Mouse (Mus musculus) thymus, adult 2 months (tissue): ENCODE results near the gene Runx2. TPM values are rescaled to one million over a fixed set of nuclear protein-coding genes. Genes with fewer than 3 reads are reported as not detected.

Experiments
- DNase-seq: peaks from one replicate; pipeline ENCODE4 v3.0.0; 2021
- H3K27ac ChIP-seq: fragments of 200-500 bp; 2 replicates; pipeline ENCODE4 v1.5.1; 2012; ENCODE audit warnings: low read length, control low read depth; ENCODE audit not compliant: control insufficient read depth, insufficient read depth
- H3K27me3 ChIP-seq: fragments of 200-500 bp; 2 replicates; pipeline ENCODE4 v1.6.1; 2012; ENCODE audit warnings: mild to moderate bottlenecking, low read length, moderate library complexity, mixed read lengths; ENCODE audit not compliant: control insufficient read depth, insufficient read depth
- H3K36me3 ChIP-seq: fragments of 200-500 bp; 2 replicates; pipeline ENCODE4 v1.6.1; 2012; ENCODE audit warnings: mild to moderate bottlenecking, low read length, moderate library complexity; ENCODE audit not compliant: control insufficient read depth, insufficient read depth
- H3K4me1 ChIP-seq: fragments of 200-500 bp; replicated peaks from 2 replicates; pipeline ENCODE4 v1.6.1; 2012; ENCODE audit warnings: low read length; ENCODE audit not compliant: control insufficient read depth, insufficient read depth
- H3K4me3 ChIP-seq: fragments of 200-500 bp; 2 replicates; pipeline ENCODE4 v1.5.1; 2012; ENCODE audit warnings: mild to moderate bottlenecking, low read length, control low read depth, moderate library complexity; ENCODE audit not compliant: control insufficient read depth, insufficient read depth
- CTCF ChIP-seq: fragments of 200-500 bp; IDR thresholded peaks from 2 replicates; pipeline ENCODE4 v1.5.1; 2012; ENCODE audit warnings: mild to moderate bottlenecking, control low read depth, low read length, moderate library complexity, borderline replicate concordance; ENCODE audit not compliant: control insufficient read depth, poor library complexity, insufficient read depth; ENCODE audit errors: extremely low read depth
- POLR2A ChIP-seq: fragments of 200-500 bp; IDR thresholded peaks from 2 replicates; pipeline ENCODE4 v1.6.1; 2012; ENCODE audit warnings: mild to moderate bottlenecking, low read length, control low read depth, moderate library complexity; ENCODE audit not compliant: control insufficient read depth, poor library complexity, insufficient read depth; ENCODE audit errors: extremely low read depth
- WGBS: fragments of 180-500 bp; shearing (Covaris S2); methylation state at CpG from one replicate; pipeline ENCODE4 v1.1.7; 2018; 5-methylcytosine and 5-hydroxymethylcytosine counted together
- polyA plus RNA-seq: library from polyadenylated mRNA; depleted of rRNA; stranded (reverse); fragments of >200 nt; gene quantifications from 2 replicates; pipeline ENCODE4 v1.2.3, GENCODE M21; 2012

Runx2 gene
- polyA plus RNA-seq, 1 experiment: 6.7 TPM

DNA sequence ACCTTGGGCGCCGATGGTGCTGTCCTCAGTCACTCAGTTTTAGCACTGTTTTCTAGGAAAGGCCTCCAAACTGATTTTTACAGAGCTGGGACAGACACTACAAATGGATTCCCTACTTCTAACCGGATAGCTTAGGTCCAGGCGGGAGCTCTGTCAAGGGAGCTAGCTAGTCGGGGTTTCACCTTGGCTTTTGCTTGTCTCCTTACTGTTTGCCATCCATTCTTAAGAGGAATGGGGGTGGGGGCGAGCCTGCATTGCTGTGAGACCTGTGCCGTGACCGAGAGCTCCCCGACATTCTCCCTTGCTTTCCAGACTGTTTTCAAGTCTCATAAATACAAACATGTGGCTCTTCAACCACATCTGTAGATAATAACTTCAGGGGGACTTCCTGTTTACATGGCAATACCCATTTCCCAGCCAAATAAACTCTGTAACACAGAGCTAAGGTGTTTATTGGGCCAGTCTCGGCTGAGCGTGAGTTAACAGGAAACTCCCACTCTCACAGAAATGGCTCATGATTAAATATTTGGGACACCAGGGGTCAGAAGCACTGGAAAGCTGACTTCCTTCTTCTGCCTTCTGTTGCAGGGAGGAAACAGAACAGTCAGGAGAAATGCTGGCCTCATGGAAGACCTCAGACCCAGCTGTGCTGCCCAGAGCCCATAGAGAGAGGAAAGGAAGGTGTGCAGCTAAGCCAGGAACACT, 213.1 kb downstream of the Runx2 start:
- H3K4me1 ChIP-seq: no peaks in the 10 kb centered on the region
- no peak for DNase-seq
- H3K27ac ChIP-seq: no peak overlapping the region
- H3K36me3 ChIP-seq: no peaks in the 10 kb centered on the region
- no peak for TF ChIP-seq POLR2A
- TF ChIP-seq CTCF: no peak
- H3K4me3 ChIP-seq: no peak overlapping the region
- no peaks in the 10 kb centered on the region for H3K27me3 ChIP-seq
- WGBS: 92% methylated on average over 11 of the region's 11 CpGs

DNA sequence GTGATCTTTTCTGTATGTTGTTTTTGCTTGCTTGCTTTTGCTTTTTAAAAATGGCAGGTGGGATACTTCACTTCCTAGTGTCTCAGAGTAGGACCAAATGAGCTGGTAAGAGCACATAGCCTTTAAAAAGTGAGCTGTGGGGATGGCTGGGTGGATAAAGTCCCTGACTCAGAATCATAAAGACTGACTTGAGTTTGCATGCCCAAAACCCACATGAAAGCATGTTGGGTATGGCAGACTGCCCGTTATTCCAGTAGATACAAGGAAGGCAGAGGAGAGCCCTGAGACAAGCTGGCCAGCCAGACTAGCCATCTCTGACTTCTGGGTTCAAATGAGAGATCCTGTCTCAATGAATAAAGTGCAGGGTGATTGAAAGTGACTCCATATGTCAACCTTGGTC, 214.7 kb downstream of the Runx2 start:
- WGBS: 23% methylated on average over 1 of the region's 1 CpGs
- H3K4me3 ChIP-seq: no peak overlapping the region
- no peaks in the 10 kb centered on the region for H3K36me3 ChIP-seq
- TF ChIP-seq CTCF: no peak
- no peak for TF ChIP-seq POLR2A
- DNase-seq: no peak
- no peak overlapping the region for H3K27ac ChIP-seq
- no peaks in the 10 kb centered on the region for H3K4me1 ChIP-seq
- H3K27me3 ChIP-seq: no peaks in the 10 kb centered on the region

DNA sequence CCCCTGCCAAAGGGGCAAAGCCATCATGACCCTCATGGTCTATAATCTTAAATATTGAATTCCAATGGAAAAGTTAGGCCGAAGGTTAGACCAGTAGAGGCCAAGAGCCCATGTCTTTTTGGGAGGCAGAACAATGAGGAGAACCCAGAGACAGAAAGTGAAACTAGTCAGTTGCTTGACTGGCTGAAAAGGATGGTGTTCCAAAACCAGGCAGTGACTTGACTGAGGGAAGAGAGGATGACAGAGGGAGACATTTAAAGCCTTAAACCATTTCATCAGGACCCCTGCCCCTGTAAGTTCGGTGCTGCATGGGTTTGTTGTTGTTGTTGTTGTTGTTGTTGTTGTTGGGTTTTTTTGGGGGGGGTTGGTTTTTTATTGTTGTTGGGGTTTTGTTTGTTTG, 215.5 kb downstream of the Runx2 start:
- H3K36me3 ChIP-seq: no peaks in the 10 kb centered on the region
- H3K27ac ChIP-seq: no peak overlapping the region
- no peaks in the 10 kb centered on the region for H3K27me3 ChIP-seq
- no peak overlapping the region for H3K4me3 ChIP-seq
- no peak for DNase-seq
- WGBS: 81% methylated on average over 2 of the region's 2 CpGs
- TF ChIP-seq CTCF (no peak), POLR2A (no peak)
- H3K4me1 ChIP-seq: no peaks in the 10 kb centered on the region

DNA sequence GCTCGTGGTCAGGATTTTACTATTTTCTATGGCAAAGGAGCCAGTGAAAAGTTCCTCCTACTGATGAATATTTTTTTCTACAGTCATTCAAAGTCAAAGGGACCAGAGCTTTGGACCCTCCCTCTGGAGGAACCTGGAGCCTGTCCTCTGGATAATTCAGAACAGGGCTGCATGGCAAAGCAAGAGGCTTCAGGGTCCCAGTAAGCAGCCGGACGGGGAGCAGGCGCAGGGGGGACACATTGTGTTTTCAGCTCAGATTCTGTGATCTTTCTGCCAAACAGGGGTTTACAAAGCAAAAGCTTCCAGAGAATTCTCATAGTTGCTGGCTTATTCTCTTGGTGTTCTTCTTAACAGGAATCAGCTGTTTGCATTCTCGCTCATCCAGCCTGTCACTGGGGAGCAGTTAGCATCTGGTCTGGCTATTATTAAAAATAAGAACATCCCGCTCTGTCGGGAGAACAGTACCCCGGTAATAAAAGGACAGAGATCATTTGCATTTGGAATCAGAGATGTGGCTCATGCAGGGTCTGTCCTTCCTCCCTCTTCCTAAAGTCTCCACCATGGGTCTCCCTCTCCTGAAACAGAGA, 216.6 kb downstream of the Runx2 start:
- H3K4me3 ChIP-seq: no peak overlapping the region
- no peaks in the 10 kb centered on the region for H3K36me3 ChIP-seq
- DNase-seq: no peak
- 94% methylated on average over 8 of the region's 8 CpGs for WGBS
- no peaks in the 10 kb centered on the region for H3K4me1 ChIP-seq
- no peaks in the 10 kb centered on the region for H3K27me3 ChIP-seq
- TF ChIP-seq CTCF: no peak
- no peak for TF ChIP-seq POLR2A
- no peak overlapping the region for H3K27ac ChIP-seq

DNA sequence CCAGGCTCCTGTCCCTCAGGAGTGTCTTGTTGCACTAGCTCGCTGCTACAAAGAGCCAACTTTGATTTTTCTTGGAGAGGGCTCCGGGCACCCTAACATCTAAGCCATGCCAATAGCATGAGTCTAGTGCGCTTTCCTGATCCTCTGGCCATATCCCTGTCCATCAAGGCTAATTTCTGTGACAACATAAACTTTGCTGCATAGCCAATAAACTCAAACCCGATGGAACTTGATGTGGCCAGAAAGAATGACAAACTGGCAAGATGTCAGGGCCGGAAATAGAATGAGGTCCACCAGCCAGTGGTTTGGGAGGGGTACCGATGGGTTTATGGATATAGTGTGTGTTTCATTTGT, 221.9 kb downstream of the Runx2 start:
- no peaks in the 10 kb centered on the region for H3K4me1 ChIP-seq
- no peak overlapping the region for H3K27ac ChIP-seq
- WGBS: 97% methylated on average over 6 of the region's 6 CpGs
- TF ChIP-seq POLR2A: no peak
- no peak for TF ChIP-seq CTCF
- DNase-seq: no peak
- H3K27me3 ChIP-seq: no peaks in the 10 kb centered on the region
- H3K4me3 ChIP-seq: no peak overlapping the region
- no peaks in the 10 kb centered on the region for H3K36me3 ChIP-seq

DNA sequence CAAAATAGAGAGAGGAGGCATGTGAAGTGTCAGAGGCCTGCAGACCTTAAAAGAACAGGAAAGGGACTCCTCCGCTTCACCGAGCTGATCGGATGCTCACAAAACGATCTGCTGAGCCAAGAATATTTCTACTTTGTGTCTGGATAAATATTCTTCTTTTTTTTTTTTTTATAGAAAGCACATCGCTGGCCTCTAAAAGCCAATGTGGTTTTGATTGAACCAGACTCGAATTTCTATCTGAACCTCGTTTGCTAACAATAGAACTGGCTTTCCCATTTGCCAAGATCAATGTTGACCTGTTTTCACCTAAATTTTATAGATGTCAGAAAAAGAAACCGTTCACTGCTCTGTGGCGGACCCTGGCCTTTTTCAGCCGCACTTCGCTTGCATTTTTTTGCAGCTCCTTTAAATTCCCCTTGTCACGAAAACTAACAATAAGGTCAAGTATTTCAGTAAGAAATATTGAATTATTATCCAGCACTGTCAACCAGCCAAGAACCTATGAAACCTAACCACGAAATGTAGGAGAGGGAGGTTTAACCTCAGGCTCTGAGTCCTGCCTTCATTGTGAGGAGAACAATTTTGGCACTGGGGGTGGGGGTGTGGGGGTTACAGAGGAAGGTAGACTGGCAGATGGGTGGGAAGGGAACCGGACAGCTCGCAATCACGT, 222.4 kb downstream of the Runx2 start:
- 93% methylated on average over 16 of the region's 16 CpGs for WGBS
- Histone ChIP-seq H3K27me3 (no peaks in the 10 kb centered on the region), H3K27ac (no peak overlapping the region), H3K36me3 (no peaks in the 10 kb centered on the region), H3K4me3 (no peak overlapping the region), H3K4me1 (no peaks in the 10 kb centered on the region)
- TF ChIP-seq POLR2A (no peak), CTCF (no peak)
- DNase-seq: no peak
